Mouse (Mus musculus): Measurements from ENCODE around the gene Nhlrc1.

Nhlrc1 gene

GRCm38 (mm10) chr13:47014334-47015194 is at the start of gene Nhlrc1:
Gene Nhlrc1, minus strand, starts transcription at chr13:47014850.
- peak; percentile 71 for DNase-seq (ENCODE audit: low spot score)

DNA sequence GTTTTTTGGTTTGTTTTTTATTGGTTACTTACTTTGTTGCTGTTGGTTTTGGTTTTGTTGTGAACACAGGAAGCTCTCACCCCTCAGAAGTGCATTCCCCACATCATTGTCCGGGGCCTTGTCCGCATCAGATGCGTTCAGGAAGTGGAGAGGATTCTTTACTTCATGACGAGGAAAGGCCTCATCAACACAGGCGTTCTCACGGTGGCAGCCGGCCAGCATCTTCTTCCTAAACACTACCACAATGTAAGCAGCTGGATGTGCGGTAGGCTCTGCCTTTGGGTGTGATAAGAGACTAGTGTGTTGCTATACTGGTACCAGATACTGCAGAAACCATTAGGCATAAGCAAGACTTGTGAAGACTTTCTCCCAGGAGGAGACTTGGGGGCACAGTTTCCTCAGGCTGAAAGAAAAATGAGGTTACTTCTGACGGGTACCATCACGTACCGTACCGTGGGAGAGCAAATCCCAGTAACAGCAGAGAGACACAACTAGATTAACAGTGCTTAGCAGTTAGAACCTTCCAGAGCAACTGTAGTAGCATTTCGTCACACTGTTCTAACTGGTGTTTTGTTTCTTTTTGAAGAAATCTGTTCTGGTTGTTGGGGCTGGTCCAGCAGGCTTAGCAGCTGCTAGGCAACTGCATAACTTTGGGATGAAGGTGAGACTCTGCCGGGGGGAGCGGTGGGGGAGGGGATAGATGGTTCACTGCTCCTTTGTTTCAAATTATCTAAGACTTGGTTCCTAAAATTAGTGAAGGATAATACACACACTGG is 49.5 kb upstream of the Nhlrc1 start:
- peak; percentile 17 for DNase-seq (ENCODE audit: low spot score)

DNA sequence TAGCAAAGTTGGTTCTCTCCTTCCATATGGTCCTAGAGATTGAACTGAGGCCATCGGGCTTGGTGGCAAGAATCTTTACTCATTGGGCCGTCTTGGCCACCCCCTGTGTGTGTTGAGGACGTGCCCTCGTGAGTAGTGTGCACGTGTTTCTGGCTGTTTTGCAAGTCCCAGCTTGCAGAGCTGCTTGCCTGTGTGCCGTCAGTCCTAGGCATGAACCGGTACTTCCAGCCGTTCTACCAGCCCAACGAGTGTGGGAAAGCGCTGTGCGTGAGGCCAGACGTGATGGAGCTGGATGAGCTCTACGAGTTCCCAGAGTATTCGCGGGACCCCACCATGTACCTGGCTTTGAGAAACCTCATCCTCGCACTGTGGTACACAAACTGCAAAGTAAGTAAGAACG is 48.1 kb upstream of the Nhlrc1 start:
- DNase-seq (ENCODE audit: low spot score), result no peak

DNA sequence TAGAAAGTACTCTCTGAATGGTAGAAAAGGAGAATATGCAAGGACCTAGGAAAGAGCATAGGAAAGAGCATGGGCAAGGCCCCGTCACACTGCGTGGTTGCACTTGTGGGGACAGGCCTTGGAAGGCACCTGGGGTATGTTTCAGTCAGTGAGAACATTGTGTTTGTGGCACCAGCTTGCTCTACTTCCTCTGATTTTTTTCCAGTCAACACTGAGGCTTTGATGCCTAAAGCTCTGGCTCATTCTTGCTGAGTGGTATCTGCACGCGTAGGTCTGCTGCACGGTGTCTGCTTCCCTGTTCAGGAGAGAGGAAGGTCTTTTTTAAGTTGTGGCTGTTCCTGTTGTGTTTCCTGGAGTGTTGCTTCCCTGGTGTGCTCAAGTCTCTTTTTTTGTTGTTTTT is 42.1 kb upstream of the Nhlrc1 start:
- no peak for DNase-seq (ENCODE audit: low spot score)

DNA sequence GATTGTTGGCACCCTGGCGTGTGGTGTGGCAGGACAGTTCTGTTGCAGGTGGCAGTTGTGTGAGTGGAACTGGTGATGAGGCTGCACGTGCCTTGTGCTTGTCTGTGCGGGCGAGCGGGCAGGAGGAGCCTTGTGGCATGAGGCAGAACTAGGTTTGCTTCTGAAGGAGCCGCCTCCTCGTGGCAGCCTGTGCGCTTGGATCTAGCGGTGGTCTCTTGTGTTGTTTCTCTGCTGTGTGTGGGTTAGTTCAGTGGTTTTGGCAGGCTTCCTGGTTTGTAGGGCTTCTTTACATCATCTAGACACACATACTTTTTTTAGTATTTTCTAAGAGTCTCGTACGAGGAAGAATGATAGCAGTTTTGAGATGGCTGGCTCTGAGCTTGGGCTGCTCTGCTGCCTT is 41.5 kb upstream of the Nhlrc1 start:
- DNase-seq (ENCODE audit: low spot score), result no peak

DNA sequence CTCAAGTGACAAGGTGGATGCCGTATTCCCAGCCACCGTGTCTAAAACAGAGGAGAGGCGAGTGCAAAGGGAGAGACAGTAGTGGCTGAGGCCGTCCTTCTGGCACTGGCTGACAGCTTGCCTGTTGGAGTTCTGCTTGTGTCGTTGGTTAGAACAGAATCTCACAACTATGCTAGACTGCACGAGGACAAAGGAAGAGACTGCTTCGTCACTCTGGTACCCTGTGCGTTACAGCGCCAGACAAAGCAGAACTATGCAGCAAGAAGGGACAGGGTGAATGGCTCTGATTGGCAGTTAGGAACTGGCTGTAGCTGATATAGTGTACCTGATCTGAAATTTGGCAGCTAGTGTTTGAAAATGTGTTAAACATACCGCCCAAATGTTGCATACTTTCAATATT is 39.3 kb upstream of the Nhlrc1 start:
- DNase-seq (ENCODE audit: low spot score), result no peak

GRCm38 (mm10) chr13:47050009-47050408 is 35.4 kb upstream of the Nhlrc1 start:
- DNase-seq (ENCODE audit: low spot score), result no peak

- DNase-seq (ENCODE audit: low spot score), result peak; percentile 5
Observed at GRCm38 (mm10) chr13:47047996-47048395, 33.3 kb upstream of the Nhlrc1 start.

- DNase-seq (ENCODE audit: low spot score), result no peak
Observed at GRCm38 (mm10) chr13:47044617-47044947, 29.9 kb upstream of the Nhlrc1 start, which contains the start of gene Tpmt. Gene Tpmt, minus strand, starts transcription at chr13:47044737.

DNA sequence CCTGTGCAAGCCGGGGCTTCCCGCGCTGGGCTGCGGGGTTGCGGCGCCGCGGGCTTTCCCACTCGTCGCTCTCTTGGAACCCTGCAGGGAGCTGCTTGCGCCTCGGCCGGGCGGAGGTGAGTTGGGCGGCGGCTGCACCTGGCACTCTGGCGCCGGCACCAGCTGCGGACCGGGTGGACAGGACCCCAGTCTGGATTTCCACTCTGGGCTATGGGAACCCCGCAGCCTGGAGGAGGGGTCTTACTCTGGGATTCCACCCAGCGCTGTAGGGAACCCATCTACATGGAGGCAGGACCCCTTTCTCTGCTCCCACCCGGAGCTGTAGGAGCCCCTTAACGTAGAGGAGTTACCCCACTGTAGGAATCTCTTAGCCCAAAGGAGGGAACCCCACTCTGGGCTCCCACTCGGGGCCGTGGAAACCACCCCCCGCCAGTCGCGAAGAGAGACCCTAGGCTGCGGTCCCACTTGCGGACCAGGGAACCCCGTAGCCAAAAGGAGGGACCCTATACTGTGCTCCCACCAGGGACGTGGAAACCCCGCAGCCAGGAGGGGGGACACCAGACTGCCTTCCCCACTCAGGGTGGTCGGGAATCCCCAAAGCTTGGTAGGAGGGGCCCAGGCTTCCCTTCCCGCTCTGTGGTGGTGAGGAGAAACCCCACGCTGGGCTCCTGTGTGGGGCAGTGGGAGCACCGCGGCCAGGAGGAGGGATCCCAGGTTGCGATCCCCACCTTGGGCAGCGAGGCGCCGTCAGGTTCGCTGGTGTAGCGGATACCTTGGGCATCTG is 29.4 kb upstream of the Nhlrc1 start:
- no peak for DNase-seq (ENCODE audit: low spot score)

- peak; percentile 97 for DNase-seq (ENCODE audit: low spot score)
Observed at GRCm38 (mm10) chr13:47043030-47043680, 28.5 kb upstream of the Nhlrc1 start, which contains the start of gene Kdm1b. Gene Kdm1b, plus strand, starts transcription at chr13:47043499.

GRCm38 (mm10) chr13:47042024-47042633 is 27.5 kb upstream of the Nhlrc1 start:
- no peak for DNase-seq (ENCODE audit: low spot score)

DNA sequence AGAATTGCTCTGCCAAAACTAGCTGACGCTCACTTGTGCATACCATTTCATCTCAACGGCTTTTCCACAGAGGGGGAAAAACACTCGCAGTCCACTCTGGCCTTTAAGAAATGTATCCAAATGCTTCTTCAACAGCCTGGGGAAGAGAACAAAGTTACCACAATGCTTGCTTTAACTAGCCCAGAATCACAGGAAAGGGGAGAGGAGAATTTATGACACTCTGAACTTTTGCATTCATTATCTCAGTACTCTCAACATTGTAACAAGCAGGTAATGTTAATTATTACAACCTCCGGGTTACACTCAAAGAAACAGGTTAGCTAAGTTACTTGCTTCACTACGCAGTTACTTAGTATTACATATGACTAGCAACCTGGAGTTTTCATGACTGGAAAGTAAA is 25.4 kb upstream of the Nhlrc1 start:
- DNase-seq (ENCODE audit: low spot score), result no peak

- no peak for DNase-seq (ENCODE audit: low spot score)
Observed at GRCm38 (mm10) chr13:47037946-47038345, 23.3 kb upstream of the Nhlrc1 start.

DNA sequence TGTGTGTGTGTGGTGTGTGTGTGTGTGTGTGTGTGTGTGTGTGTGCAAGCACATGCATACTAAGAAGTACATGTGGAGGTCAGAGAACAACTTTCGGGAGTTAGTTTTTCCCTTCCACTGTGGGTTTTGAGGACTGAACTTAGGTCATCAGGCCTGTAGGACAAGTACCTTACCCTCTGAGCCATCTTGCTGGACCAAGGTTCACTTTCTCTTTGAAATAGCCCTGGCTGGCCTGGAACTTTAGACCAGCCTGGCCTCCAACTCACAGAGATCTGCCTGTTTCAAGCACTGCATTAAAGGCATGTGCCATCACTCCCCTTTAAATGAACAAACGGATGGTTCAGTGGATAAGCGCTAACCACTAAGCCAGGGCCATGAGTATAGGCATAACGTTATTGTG is 19.0 kb upstream of the Nhlrc1 start:
- no peak for DNase-seq (ENCODE audit: low spot score)

- no peak for DNase-seq (ENCODE audit: low spot score)
Observed at GRCm38 (mm10) chr13:47030376-47031107, 15.9 kb upstream of the Nhlrc1 start.

DNA sequence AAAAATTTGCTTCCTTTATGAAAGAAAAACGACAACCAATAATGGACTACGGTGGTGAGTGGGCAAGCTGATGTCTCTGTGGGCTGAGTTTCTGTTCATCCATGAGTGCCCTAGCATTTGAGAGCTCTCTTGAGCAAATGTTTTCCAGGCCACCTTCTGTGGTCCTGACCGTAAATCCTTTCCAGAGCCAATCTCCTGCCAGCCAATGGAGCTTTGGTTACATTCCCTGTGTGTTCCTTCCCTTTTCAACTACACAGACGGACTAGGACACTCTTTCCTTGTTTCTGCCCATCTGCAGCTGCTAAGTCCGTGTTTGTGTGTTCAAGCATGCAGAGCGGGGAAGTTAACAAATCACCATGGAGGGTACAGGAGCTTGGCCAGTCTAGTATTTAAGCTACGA is 6.1 kb upstream of the Nhlrc1 start:
- DNase-seq (ENCODE audit: low spot score), result no peak

GRCm38 (mm10) chr13:47019774-47020173 is 5.1 kb upstream of the Nhlrc1 start:
- no peak for DNase-seq (ENCODE audit: low spot score)

DNA sequence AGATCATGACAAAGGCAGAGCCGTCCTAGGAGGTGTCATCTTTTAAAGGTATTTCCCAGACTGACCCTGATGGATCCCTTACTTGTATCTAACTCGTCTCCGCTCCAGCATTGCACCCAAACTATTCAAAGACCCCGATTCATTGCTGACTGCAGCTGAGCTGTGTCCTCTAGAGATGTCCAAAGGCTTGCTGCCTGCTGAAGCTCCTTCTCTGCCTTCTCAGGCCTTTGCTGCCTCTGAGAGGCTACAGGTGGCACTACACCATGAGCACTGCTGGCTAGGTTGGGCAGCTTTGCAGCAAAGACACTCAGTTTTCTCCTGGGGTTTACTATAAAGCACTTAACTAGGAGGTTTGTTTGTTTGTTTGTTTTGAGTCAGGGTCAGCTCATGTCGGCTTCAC is 2.6 kb upstream of the Nhlrc1 start:
- DNase-seq (ENCODE audit: low spot score), result peak; percentile 57

GRCm38 (mm10) chr13:47015195-47015501 is 498 bp upstream of the Nhlrc1 start:
- peak; percentile 9 for DNase-seq (ENCODE audit: low spot score)

GRCm38 (mm10) chr13:47013740-47014139 is 910 bp downstream of the Nhlrc1 start:
- no peak for DNase-seq (ENCODE audit: low spot score)
